ENCODE assay signal across 25 mouse cellular contexts in genomic region chr6:127719875-127720274, GRCm38 (mm10). TPM values are rescaled to one million over a fixed set of nuclear protein-coding genes. Genes with fewer than 3 reads are reported as not detected.
A peak's percentile ranks its signal among the peaks of the same experiment; 100 is the strongest.
DNase-seq lines count a peak whose midpoint lies in the region; ATAC-seq and TF ChIP-seq lines count a peak whose summit lies in the region.
"Had no signal": no experiment of that assay in that cellular context is flagged by ENCODE, and none has a peak within 500 bp of the region (broad histone marks: within the 10 kb centered on the region; RNA-seq: fewer than 3 reads in every experiment).

No protein-coding gene starts in this region.

- H3K27me3 ChIP-seq in embryonic facial prominence, embryonic 13.5 days, result no peaks in the 10 kb centered on the region
- no peaks in the 10 kb centered on the region for H3K27me3 ChIP-seq in embryonic facial prominence, embryonic 10.5 days (replicated peaks; ENCODE audit: low read depth, poor library complexity, severe bottlenecking)
- no peaks in the 10 kb centered on the region for H3K27me3 ChIP-seq in forebrain, embryonic 10.5 days (ENCODE audit: poor library complexity, severe bottlenecking)
- H3K27me3 ChIP-seq: forebrain, embryonic 13.5 days; heart, embryonic 13.5 days; intestine, embryonic 15.5 days; kidney, embryonic 15.5 days; midbrain, embryonic 12.5 days had no signal

- no peak overlapping the region for H3K27ac ChIP-seq in embryonic facial prominence, embryonic 13.5 days
- no peak overlapping the region for H3K27ac ChIP-seq in embryonic facial prominence, embryonic 10.5 days (replicated peaks)
- H3K27ac ChIP-seq in layer of hippocampus, adult 2 months, result peak overlapping the region; percentile 55
- H3K27ac ChIP-seq in forebrain, embryonic 10.5 days, result no peak overlapping the region
- H3K27ac ChIP-seq: forebrain, embryonic 13.5 days; gastrocnemius, adult 2 months; heart, embryonic 13.5 days; intestine, embryonic 15.5 days; kidney, embryonic 15.5 days; midbrain, embryonic 12.5 days; stomach, postnatal 0 days had no signal

- DNase-seq in embryonic facial prominence, embryonic 10.5 days (ENCODE audit: low spot score), result no peak
- peak in 1 of 2 experiments; percentile 34 for DNase-seq in layer of hippocampus, adult 2 months (ENCODE audit: low spot score in 2 of 2)
- no peak for DNase-seq in layer of hippocampus, postnatal 36 days
- DNase-seq in frontal cortex, postnatal 36 days (ENCODE audit: low spot score in 2 of 2), result peak; percentile 38 to 51
- DNase-seq in right cerebral cortex, postnatal 10 days (ENCODE audit: low spot score in 2 of 2), result peak; percentile 57 to 75
- no peak for DNase-seq in forebrain, embryonic 10.5 days (ENCODE audit: extremely low spot score, low spot score)
- DNase-seq in urinary bladder, postnatal 14 days (ENCODE audit: low spot score), result no peak
- DNase-seq: cerebellum, adult 11 months; cerebellum, postnatal 14 days; embryo, embryonic 11 days; gastrocnemius, adult 2 months; heart, adult 11 months; heart, postnatal 36 days; lung, postnatal 4 days; retina, postnatal 1 day; thymus, postnatal 14 days had no signal

- H3K4me2 ChIP-seq in embryonic facial prominence, embryonic 13.5 days, result no peak overlapping the region
- H3K4me2 ChIP-seq: forebrain, embryonic 13.5 days; heart, embryonic 13.5 days; intestine, embryonic 15.5 days; kidney, embryonic 15.5 days; midbrain, embryonic 12.5 days had no signal

- no peak overlapping the region for H3K9ac ChIP-seq in embryonic facial prominence, embryonic 13.5 days
- H3K9ac ChIP-seq: forebrain, embryonic 13.5 days; heart, embryonic 13.5 days; intestine, embryonic 15.5 days; kidney, embryonic 15.5 days; midbrain, embryonic 12.5 days had no signal

- ATAC-seq in embryonic facial prominence, embryonic 13.5 days (ENCODE audit: insufficient number of reproducible peaks, insufficient read depth, low FRiP score, low TSS enrichment, low read depth), result 0 out of 2 replicates have a peak, but pooled peaks have one; percentile 48
- ATAC-seq: forebrain, embryonic 13.5 days; intestine, embryonic 15.5 days had no signal

- H3K4me3 ChIP-seq in embryonic facial prominence, embryonic 13.5 days, result no peak overlapping the region
- H3K4me3 ChIP-seq in embryonic facial prominence, embryonic 10.5 days, result no peak overlapping the region
- H3K4me3 ChIP-seq in layer of hippocampus, adult 2 months, result no peak overlapping the region
- no peak overlapping the region for H3K4me3 ChIP-seq in forebrain, embryonic 10.5 days
- H3K4me3 ChIP-seq: forebrain, embryonic 13.5 days; gastrocnemius, adult 2 months; heart, embryonic 13.5 days; intestine, embryonic 15.5 days; kidney, embryonic 15.5 days; midbrain, embryonic 12.5 days had no signal

- no peaks in the 10 kb centered on the region for H3K9me3 ChIP-seq in embryonic facial prominence, embryonic 13.5 days
- H3K9me3 ChIP-seq in embryonic facial prominence, embryonic 10.5 days, result no peaks in the 10 kb centered on the region
- H3K9me3 ChIP-seq in forebrain, embryonic 10.5 days, result no peaks in the 10 kb centered on the region
- H3K9me3 ChIP-seq: forebrain, embryonic 13.5 days; heart, embryonic 13.5 days; intestine, embryonic 15.5 days; kidney, embryonic 15.5 days; midbrain, embryonic 12.5 days had no signal

- 91% methylated on average over 14 of the region's 14 CpGs for WGBS in embryonic facial prominence, embryonic 13.5 days
- 91% methylated on average over 14 of the region's 14 CpGs for WGBS in embryonic facial prominence, embryonic 10.5 days
- WGBS in forebrain, embryonic 10.5 days, result 92% methylated on average over 14 of the region's 14 CpGs

- no peaks in the 10 kb centered on the region for H3K36me3 ChIP-seq in embryonic facial prominence, embryonic 13.5 days
- H3K36me3 ChIP-seq in embryonic facial prominence, embryonic 10.5 days (replicated peaks), result no peaks in the 10 kb centered on the region
- no peaks in the 10 kb centered on the region for H3K36me3 ChIP-seq in forebrain, embryonic 10.5 days (replicated peaks)
- H3K36me3 ChIP-seq: heart, embryonic 13.5 days; intestine, embryonic 15.5 days; kidney, embryonic 15.5 days; midbrain, embryonic 12.5 days had no signal

- TF ChIP-seq CTCF in layer of hippocampus, adult 2 months (conservative IDR thresholded peaks at IDR 0.05), result no peak

- H3K4me1 ChIP-seq in embryonic facial prominence, embryonic 13.5 days, result 0 out of 2 replicates have a peak, but pooled peaks cover 4% of the 10 kb centered on the region
- peaks cover 12% of the 10 kb centered on the region for H3K4me1 ChIP-seq in embryonic facial prominence, embryonic 10.5 days
- H3K4me1 ChIP-seq in forebrain, embryonic 10.5 days, result peaks cover 39% of the 10 kb centered on the region
- H3K4me1 ChIP-seq: intestine, embryonic 15.5 days had no signal

RNA-seq across cellular contexts. Expression of gene Prmt8, which starts 49.4 kb away (rescaled TPM):
- 0.60 and 1.7 TPM in 2 replicates for polyA plus RNA-seq in embryonic facial prominence, embryonic 13.5 days (2015; fragmentation: Nextera tagmentation; extraction: Ambion mirVana)
- polyA plus RNA-seq in embryonic facial prominence, embryonic 10.5 days (2016; fragmentation: Nextera tagmentation; extraction: Ambion mirVana), result 3.9 and 7.9 TPM in 2 replicates
- total RNA-seq in layer of hippocampus, adult 2 months (2021), result 10 to 100 TPM; 66.4 to 67.1 TPM
- total RNA-seq in layer of hippocampus, postnatal 36 days (2021), result 10 to 100 TPM; 63.8 to 66.2 TPM
- 5.0 and 5.2 TPM in 2 replicates for polyA plus RNA-seq in forebrain, embryonic 10.5 days (2016; fragmentation: Nextera tagmentation; extraction: Ambion mirVana)
- total RNA-seq: gastrocnemius, adult 2 months; heart, postnatal 36 days; MEL had no signal
- polyA plus RNA-seq: liver, embryonic 16.5 days had no signal

Comparison
In these comparisons a context has a peak if more than half of its experiments do, and no peak if none do; other contexts are left out.
1. DNase-seq: peak in frontal cortex, postnatal 36 days (2 of 2) and right cerebral cortex, postnatal 10 days (2 of 2); none in embryonic facial prominence, embryonic 10.5 days (single experiment), layer of hippocampus, postnatal 36 days (0 of 2), forebrain, embryonic 10.5 days (single experiment) and urinary bladder, postnatal 14 days (single experiment).